Mouse (Mus musculus): Measurements from ENCODE around the gene Slc30a3. TPM values are rescaled to one million over a fixed set of nuclear protein-coding genes. Genes with fewer than 3 reads are reported as not detected.

Slc30a3 gene
- polyA plus RNA-seq, 1 experiment from 2014 or later = not detected

GRCm38 (mm10) chr5:31092231-31092975 is 15.6 kb downstream of the Slc30a3 start:
- no peak for DNase-seq (ENCODE audit: low spot score)
- H3K4me3 ChIP-seq (ENCODE audit: low read depth, low read length) = peak overlapping the region; percentile 42
- H3K36me3 ChIP-seq (ENCODE audit: control insufficient read depth, insufficient read depth, low read length) = no peaks in the 10 kb centered on the region
- no peaks in the 10 kb centered on the region for H3K9me3 ChIP-seq (ENCODE audit: control insufficient read depth, low read length)
- no peak for TF ChIP-seq CTCF (IDR thresholded peaks at IDR 0.05; ENCODE audit: low read depth)
- no peak for TF ChIP-seq EP300 (optimal IDR thresholded peaks at IDR 0.05)
- H3K9ac ChIP-seq (ENCODE audit: low read length) = peak overlapping the region; percentile 18; the same call in 1 of the 2 replicates
- H3K27ac ChIP-seq (replicated peaks) = no peak overlapping the region
- peaks cover 31% of the 10 kb centered on the region for H3K27me3 ChIP-seq (ENCODE audit: control insufficient read depth, insufficient read depth, low read length)
- ATAC-seq (ENCODE audit: low FRiP score, low TSS enrichment) = no peak
- peak overlapping the region; percentile 60 for H3K4me2 ChIP-seq (replicated peaks; ENCODE audit: low read depth)
- peaks cover 4% of the 10 kb centered on the region for H3K4me1 ChIP-seq (replicated peaks; ENCODE audit: control insufficient read depth, insufficient read depth)
- WGBS = 5% methylated on average over 33 of the region's 53 CpGs

GRCm38 (mm10) chr5:31087131-31087530 is 20.9 kb downstream of the Slc30a3 start:
- H3K9ac ChIP-seq (ENCODE audit: low read length) = no peak overlapping the region
- ATAC-seq (ENCODE audit: low FRiP score, low TSS enrichment) (no peak), DNase-seq (ENCODE audit: low spot score) (no peak)
- H3K4me1 ChIP-seq (replicated peaks; ENCODE audit: control insufficient read depth, insufficient read depth) = no peaks in the 10 kb centered on the region
- H3K27ac ChIP-seq (replicated peaks) = no peak overlapping the region
- H3K4me3 ChIP-seq (ENCODE audit: low read depth, low read length) = no peak overlapping the region
- WGBS = 54% methylated on average over 2 of the region's 2 CpGs
- no peaks in the 10 kb centered on the region for H3K36me3 ChIP-seq (ENCODE audit: control insufficient read depth, insufficient read depth, low read length)
- peaks cover 8% of the 10 kb centered on the region for H3K27me3 ChIP-seq (ENCODE audit: control insufficient read depth, insufficient read depth, low read length)
- no peak for TF ChIP-seq EP300 (optimal IDR thresholded peaks at IDR 0.05)
- TF ChIP-seq CTCF (IDR thresholded peaks at IDR 0.05; ENCODE audit: low read depth) = no peak
- no peak overlapping the region for H3K4me2 ChIP-seq (replicated peaks; ENCODE audit: low read depth)
- H3K9me3 ChIP-seq (ENCODE audit: control insufficient read depth, low read length) = no peaks in the 10 kb centered on the region

- DNase-seq (ENCODE audit: low spot score) (no peak), ATAC-seq (ENCODE audit: low FRiP score, low TSS enrichment) (no peak)
- Histone ChIP-seq H3K4me2 (replicated peaks; ENCODE audit: low read depth) (no peak overlapping the region), H3K9ac (ENCODE audit: low read length) (no peak overlapping the region), H3K4me3 (ENCODE audit: low read depth, low read length) (no peak overlapping the region), H3K9me3 (ENCODE audit: control insufficient read depth, low read length) (no peaks in the 10 kb centered on the region), H3K36me3 (ENCODE audit: control insufficient read depth, insufficient read depth, low read length) (no peaks in the 10 kb centered on the region), H3K4me1 (replicated peaks; ENCODE audit: control insufficient read depth, insufficient read depth) (no peaks in the 10 kb centered on the region), H3K27me3 (ENCODE audit: control insufficient read depth, insufficient read depth, low read length) (peaks cover 8% of the 10 kb centered on the region), H3K27ac (replicated peaks) (no peak overlapping the region)
- 25% methylated on average over 7 of the region's 7 CpGs for WGBS
- TF ChIP-seq CTCF (IDR thresholded peaks at IDR 0.05; ENCODE audit: low read depth) (peak; percentile 8; the same call in 1 of the 2 replicates), EP300 (optimal IDR thresholded peaks at IDR 0.05) (no peak)
Measured at GRCm38 (mm10) chr5:31086606-31087005, 21.4 kb downstream of the Slc30a3 start.

GRCm38 (mm10) chr5:31083949-31084348 is 24.1 kb downstream of the Slc30a3 start:
- Histone ChIP-seq H3K27me3 (ENCODE audit: control insufficient read depth, insufficient read depth, low read length) (peaks cover 5% of the 10 kb centered on the region; the same call in 1 of the 2 replicates), H3K4me2 (replicated peaks; ENCODE audit: low read depth) (no peak overlapping the region), H3K36me3 (ENCODE audit: control insufficient read depth, insufficient read depth, low read length) (no peaks in the 10 kb centered on the region; the same call in 1 of the 2 replicates), H3K9me3 (ENCODE audit: control insufficient read depth, low read length) (no peaks in the 10 kb centered on the region), H3K27ac (replicated peaks) (no peak overlapping the region), H3K9ac (ENCODE audit: low read length) (no peak overlapping the region), H3K4me3 (ENCODE audit: low read depth, low read length) (no peak overlapping the region), H3K4me1 (replicated peaks; ENCODE audit: control insufficient read depth, insufficient read depth) (no peaks in the 10 kb centered on the region)
- ATAC-seq (ENCODE audit: low FRiP score, low TSS enrichment) (0 out of 2 replicates have a peak, but pooled peaks have one; percentile 9), DNase-seq (ENCODE audit: low spot score) (no peak)
- WGBS = 32% methylated on average over 8 of the region's 8 CpGs
- TF ChIP-seq CTCF (IDR thresholded peaks at IDR 0.05; ENCODE audit: low read depth) (no peak), EP300 (optimal IDR thresholded peaks at IDR 0.05) (no peak)

GRCm38 (mm10) chr5:31082935-31083625 is 25.0 kb downstream of the Slc30a3 start:
- H3K36me3 ChIP-seq (ENCODE audit: control insufficient read depth, insufficient read depth, low read length) = peaks cover 3% of the 10 kb centered on the region; the same call in 1 of the 2 replicates
- no peak overlapping the region for H3K4me2 ChIP-seq (replicated peaks; ENCODE audit: low read depth)
- no peaks in the 10 kb centered on the region for H3K4me1 ChIP-seq (replicated peaks; ENCODE audit: control insufficient read depth, insufficient read depth)
- WGBS = 30% methylated on average over 12 of the region's 12 CpGs
- no peak overlapping the region for H3K4me3 ChIP-seq (ENCODE audit: low read depth, low read length)
- H3K27me3 ChIP-seq (ENCODE audit: control insufficient read depth, insufficient read depth, low read length) = peaks cover 5% of the 10 kb centered on the region; the same call in 1 of the 2 replicates
- no peak for TF ChIP-seq EP300 (optimal IDR thresholded peaks at IDR 0.05)
- no peak for TF ChIP-seq CTCF (IDR thresholded peaks at IDR 0.05; ENCODE audit: low read depth)
- H3K27ac ChIP-seq (replicated peaks) = no peak overlapping the region
- DNase-seq (ENCODE audit: low spot score) = no peak
- H3K9ac ChIP-seq (ENCODE audit: low read length) = no peak overlapping the region
- ATAC-seq (ENCODE audit: low FRiP score, low TSS enrichment) = no peak
- H3K9me3 ChIP-seq (ENCODE audit: control insufficient read depth, low read length) = no peaks in the 10 kb centered on the region

All from stomach, postnatal 0 days (tissue).